Mouse (Mus musculus) adrenal gland, postnatal 10 days (tissue): ENCODE measurements around the gene Camk2g. TPM values are rescaled to one million over a fixed set of nuclear protein-coding genes. Genes with fewer than 3 reads are reported as not detected.
A peak's percentile ranks its signal among the peaks of the same experiment; 100 is the strongest.

Experiments used
- DNase-seq: peaks from one replicate; pipeline ENCODE4 v3.0.0; 2021; ENCODE audit warnings: mixed read lengths
- total RNA-seq, 2 experiments: library from RNA; stranded (reverse); gene quantifications; 2 replicates each; pipeline ENCODE4 v1.2.3; 2021

The Camk2g gene
- total RNA-seq, 2 experiments from 2014 or later = 35.1 to 57.4 TPM

GRCm38 (mm10) chr14:20785231-20785630, 8.7 kb downstream of the Camk2g start:
- DNase-seq = peak; percentile 22

- no peak for DNase-seq
These were observed 9.2 kb downstream of the Camk2g start for GRCm38 (mm10) chr14:20784708-20785107.

- no peak for DNase-seq
These were observed 10.4 kb downstream of the Camk2g start for GRCm38 (mm10) chr14:20783526-20783925.

DNA sequence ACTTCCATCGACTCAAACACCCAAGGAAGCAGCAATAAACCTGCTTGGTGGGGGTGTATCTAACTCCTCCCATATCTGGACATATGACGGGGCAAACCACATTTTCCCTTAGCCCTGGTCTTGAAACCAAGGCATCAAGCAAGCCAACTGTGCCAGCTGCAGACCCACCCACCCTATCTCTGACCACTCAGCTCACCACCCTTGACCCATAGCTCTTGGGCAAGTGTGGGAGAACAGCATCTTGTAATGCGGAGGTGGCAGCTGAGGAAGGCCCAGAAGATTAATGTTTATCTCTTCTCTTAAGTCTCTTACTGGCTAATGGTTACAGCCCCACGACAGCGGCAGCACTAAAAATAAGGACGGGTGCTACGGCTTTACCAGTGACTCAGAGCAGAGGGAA, 11.0 kb downstream of the Camk2g start:
- DNase-seq = no peak

DNA sequence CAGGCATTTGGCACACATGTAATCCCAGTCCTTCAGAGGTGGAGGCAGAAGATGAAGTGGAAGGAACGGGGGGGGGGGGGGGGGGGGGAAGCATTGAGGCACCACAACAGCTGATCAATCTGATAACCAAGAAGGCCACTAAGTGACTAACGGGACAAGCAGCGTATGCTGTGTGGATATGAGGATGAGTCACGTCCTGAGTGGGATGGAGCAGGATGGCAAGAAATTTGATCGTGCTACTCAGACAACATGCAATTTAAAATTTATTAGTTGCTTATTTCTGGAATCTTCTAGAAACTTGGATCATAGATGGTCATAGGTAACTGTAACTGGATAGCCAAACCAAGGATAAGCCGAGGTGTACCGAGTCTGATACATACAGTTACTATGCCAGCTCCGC, 13.7 kb downstream of the Camk2g start:
- DNase-seq = no peak

DNA sequence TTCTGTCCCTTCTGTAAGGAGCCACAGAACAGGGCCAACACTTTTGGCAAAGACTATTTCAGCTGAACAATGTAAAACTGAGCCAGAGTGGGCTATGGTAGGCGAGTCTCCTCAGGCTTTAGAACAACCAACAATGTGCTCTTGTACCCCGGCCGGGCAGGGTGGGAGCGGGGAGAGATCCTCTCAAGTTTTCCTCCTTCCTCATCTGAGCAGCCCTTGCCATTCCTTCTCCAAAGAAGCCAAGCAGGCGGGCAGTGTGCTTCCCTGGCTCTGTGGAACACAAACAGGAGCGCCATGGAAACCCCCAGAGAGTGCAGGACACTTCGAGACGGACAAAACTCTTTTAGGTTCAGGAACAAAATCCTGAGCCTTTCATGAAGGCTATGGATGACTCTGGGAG, 15.4 kb downstream of the Camk2g start:
- no peak for DNase-seq

- DNase-seq = no peak
These were observed 18.2 kb downstream of the Camk2g start for GRCm38 (mm10) chr14:20775661-20776060.

DNA sequence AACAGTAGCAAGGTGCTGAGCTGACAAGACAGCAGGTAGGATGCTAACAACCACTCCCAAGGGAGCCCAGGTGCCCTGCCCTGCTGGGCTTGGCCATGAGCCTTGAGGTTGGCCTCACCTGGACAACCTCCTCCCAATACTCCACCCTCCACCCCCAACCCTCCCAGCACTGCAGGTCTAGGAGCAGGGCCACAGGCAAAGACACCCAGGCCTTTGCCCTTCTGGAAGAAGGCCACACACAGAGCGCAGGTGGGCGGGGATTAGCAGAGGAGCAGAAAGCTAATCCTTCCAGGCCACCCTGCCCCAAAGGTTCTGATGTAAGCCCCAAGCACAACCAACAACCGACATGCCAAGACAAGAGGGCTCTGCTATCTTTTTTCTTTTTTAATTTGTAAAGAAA, 20.5 kb downstream of the Camk2g start:
- no peak for DNase-seq

GRCm38 (mm10) chr14:20772808-20773207, 21.1 kb downstream of the Camk2g start:
- DNase-seq = no peak

GRCm38 (mm10) chr14:20771941-20772340, 21.9 kb downstream of the Camk2g start:
- no peak for DNase-seq

DNA sequence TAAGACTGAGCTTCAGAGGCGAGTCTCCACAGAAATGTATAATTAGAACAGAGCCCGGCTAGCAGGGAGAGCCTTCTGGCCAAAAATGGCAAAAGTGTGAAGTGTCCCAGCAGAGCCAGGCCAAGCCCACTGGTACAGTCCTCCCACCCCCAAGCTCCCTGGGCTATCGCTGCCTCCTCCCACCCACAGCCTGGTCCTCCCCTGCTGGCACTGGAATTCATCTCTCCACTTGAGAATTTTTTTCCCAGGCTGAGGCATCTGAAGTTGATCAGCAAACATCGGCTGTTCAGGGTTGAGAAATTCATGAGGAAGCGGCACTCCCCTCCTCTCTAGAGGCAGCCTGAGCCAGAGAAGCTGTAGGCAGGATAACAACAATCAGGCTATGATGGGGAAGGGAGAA, 25.3 kb downstream of the Camk2g start:
- no peak for DNase-seq

GRCm38 (mm10) chr14:20767936-20768335, 26.0 kb downstream of the Camk2g start:
- no peak for DNase-seq

DNA sequence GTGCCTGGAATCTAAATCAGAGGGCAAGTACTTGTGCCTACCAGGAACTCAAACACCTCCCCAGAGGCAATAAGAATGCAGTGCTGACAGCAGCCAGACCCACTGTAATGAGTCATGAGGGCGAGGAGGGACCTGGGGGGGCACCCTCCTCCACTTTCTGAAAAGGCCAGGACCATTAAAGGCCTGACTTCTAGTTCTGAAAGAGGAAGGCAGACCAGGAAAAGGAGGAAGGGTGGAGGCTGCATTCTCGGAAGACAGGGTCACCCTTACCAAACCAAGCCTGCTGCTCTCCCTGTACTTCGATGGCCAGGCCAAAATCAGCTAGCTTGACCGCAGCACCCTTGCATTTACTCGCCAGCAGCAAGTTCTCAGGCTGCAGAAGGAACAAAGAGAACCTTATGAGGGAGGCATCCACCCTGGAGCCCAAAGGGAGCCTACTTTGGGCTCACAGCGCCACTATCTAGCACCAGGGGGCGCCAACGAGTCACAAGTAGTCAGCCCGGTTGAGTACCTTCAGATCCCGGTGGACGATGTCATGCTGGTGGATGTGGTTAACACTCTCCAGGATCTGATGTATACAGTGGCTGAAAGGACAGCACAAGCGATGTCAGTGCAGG, 28.1 kb downstream of the Camk2g start:
- peak; percentile 93 for DNase-seq

DNA sequence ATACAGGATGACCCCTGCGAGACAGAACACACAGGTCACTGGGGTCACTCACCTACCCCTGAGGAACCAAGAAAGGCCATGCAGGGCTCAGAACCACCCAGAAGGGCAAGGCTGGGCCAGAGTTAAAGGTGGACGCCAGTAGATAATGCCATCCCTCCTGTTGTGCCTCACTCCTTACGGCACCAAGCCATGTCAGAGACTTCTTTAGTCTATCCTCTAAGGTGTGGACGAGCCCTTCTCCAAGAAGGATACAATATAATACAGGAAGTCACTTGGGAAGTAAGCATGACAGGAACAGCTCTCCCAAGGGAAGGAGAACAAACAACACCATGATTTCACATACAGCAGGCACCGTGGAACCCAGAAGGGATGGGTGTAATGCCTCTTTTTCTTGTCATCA, 28.9 kb downstream of the Camk2g start:
- DNase-seq = no peak

DNA sequence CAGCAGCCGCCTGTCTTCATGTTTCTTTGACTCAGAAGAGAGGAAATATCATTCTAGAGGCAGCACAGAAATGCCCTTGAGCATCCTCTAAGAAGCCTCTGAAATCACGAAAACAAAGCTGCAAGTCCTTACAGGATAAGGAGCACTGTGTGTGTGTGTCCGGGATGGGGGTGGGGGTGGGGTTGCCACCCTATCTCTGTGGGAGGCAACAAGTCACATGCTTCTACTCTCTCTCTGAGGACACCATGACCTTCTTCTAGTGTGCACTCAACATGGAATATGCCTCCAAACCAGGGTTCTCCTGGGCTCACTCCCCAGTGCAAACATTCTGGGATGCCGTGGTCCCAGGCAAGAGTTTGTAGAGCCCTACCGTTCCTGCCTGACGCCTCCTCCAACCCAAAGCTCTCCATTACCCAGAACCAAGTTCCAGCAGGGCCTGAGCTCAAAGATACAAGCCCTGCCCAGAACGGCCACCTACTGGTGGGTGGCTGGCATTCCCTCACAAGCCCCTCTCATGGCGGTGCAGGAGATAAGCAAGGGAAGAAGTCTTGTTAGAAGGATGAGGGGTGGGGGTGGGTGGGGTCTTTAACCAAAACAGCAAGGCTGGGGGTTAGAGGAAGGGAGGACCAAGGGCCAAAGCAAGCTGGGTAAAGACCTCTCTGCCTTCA, 35.0 kb downstream of the Camk2g start:
- DNase-seq = no peak

DNA sequence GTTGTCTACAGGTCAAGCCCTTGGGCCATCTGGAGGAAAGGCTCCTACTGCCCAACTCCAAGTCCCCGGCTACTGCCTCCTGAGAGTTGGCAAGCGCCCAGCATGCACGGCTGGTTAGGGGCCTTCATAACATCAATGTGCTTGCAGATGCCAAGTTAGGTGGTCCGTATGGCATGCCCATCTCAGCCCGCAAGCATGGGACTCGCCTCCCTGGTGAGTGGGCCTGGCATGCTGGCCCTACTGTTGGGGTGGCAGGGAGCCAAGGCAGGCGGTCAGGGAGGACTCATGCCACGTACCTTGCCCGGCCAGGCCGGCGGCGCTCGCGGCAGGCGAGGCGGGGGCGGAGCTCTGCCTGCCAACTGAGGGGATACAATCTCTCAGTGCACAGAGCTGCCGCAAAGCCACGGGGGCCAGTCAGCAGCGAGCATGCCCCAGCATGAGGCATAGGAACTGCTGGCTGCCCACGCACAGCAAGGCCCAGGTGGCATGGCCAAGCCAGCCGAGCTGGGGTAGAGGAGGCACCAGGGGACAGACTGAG, 36.4 kb downstream of the Camk2g start:
- DNase-seq = no peak

- DNase-seq = no peak
These were observed 40.1 kb downstream of the Camk2g start for GRCm38 (mm10) chr14:20753792-20754191.

GRCm38 (mm10) chr14:20750503-20750902, 43.4 kb downstream of the Camk2g start:
- DNase-seq = no peak

DNA sequence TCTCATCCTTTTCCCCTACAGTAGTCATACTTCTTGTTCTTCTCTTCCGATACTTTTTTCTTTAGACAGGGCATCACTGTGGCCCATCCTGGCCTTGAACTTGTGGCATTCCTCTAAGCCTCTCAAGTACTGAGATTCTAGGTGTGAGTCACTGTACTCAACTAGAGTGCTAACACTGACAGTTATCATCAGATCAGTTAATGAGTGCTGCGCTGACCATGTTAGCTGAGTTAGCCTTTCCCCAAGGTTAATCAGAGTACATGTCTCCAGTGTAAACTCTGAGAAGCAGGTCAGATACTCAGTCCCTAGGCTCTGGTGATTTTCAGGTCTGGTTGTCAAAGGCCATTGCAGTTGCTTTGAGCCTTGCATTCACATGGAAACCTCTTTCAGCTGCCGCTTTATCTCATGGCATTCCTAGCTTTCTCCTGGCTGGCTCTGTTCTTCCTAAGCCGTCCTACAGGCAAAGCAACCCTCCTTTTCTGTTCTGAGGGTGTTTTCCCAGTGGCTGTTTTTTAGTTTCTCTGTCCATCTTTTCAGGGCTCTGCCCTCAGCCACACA, 44.3 kb downstream of the Camk2g start:
- no peak for DNase-seq

DNA sequence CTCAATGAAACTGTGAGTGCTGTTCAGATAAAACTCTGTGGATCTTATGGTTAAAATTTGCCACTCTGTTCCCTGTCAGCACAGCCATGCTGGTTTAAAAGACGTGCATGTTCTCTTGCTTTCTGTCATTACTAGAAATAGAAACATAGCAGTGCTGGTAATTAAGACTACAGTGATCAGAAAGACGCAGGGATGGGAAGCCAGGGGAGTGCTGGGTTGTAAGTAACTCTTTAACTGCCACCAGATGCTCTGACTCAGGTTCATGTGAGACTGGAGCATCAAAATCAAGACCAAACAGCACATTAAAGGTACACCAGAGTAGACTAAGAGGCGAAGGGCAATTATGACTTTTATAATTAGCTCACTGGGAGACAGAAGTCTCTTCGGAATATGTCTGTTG, 45.5 kb downstream of the Camk2g start:
- DNase-seq = no peak

GRCm38 (mm10) chr14:20746935-20747334, 47.0 kb downstream of the Camk2g start:
- DNase-seq = no peak

DNA sequence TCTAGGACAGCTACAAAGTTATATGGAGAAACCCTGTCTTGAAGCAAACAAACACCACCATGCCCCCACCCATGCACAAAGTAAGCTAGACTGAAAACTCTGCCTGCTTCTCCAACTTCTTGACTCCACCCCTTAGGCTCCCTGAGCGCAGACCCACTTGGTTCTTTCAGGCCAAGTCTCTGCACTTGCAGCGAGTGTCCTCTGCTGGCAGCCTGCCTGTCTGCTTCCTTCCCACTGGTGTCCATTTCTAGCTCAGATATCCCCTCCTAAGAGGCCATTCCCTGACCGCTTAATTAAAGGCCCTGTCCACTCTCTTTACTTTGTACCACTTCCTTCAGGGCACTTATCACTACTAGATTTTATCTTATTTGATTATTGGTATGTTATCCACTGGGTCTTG, 50.3 kb downstream of the Camk2g start:
- no peak for DNase-seq

- DNase-seq = no peak
These were observed 52.6 kb downstream of the Camk2g start for GRCm38 (mm10) chr14:20741301-20741700.

GRCm38 (mm10) chr14:20738511-20738910, 55.4 kb downstream of the Camk2g start:
- no peak for DNase-seq
